Mouse (Mus musculus) CH12.LX (cell line): ENCODE results near the gene Cmpk2. TPM values are rescaled to one million over a fixed set of nuclear protein-coding genes. Genes with fewer than 3 reads are reported as not detected.

Source experiments
- DNase-seq: peaks from one replicate; pipeline ENCODE4 v3.0.0-alpha.2; 2013; ENCODE audit errors: extremely low read depth
- H3K27ac ChIP-seq: 2 replicates; pipeline ENCODE4 v1.5.1; 2012; ENCODE audit warnings: low read depth, mild to moderate bottlenecking, control low read depth, moderate library complexity; ENCODE audit not compliant: insufficient read depth
- H3K27me3 ChIP-seq: replicated peaks from 2 replicates; pipeline ENCODE3; 2012; ENCODE audit warnings: inconsistent platforms
- H3K36me3 ChIP-seq, 2 experiments: replicated peaks in 1 of 2; 2 replicates each; pipeline versions ENCODE3 to v1.6.1; 2012; ENCODE audit warnings: inconsistent platforms in 1 of 2, low read length in 1 of 2, mild to moderate bottlenecking in 1 of 2, mixed read lengths in 1 of 2, moderate library complexity in 1 of 2; ENCODE audit not compliant: control insufficient read depth in 1 of 2, insufficient read depth in 1 of 2
- H3K4me1 ChIP-seq, 2 experiments: 2 replicates each; pipeline ENCODE4 v1.6.1; 2012; ENCODE audit warnings: inconsistent platforms in 1 of 2, moderate library complexity in 1 of 2; ENCODE audit not compliant: insufficient read depth in 2 of 2, control insufficient read depth in 1 of 2
- H3K4me2 ChIP-seq: 2 replicates; pipeline ENCODE4 v1.6.1; 2012; ENCODE audit warnings: low read depth, mild to moderate bottlenecking, control low read depth; ENCODE audit not compliant: poor library complexity, insufficient read depth, severe bottlenecking
- H3K4me3 ChIP-seq, 3 experiments: fragments of 150-350 bp in 1 of 3; sonication (generic) in 1 of 3; replicated peaks in 1 of 3; 2 replicates each; pipeline versions ENCODE3 to v1.5.1; 2011 to 2012; ENCODE audit warnings: low read depth in 2 of 3, low read length in 2 of 3, mild to moderate bottlenecking in 2 of 3, moderate library complexity in 2 of 3, control low read depth in 1 of 3, improper control_type of control experiment in 1 of 3, inconsistent platforms in 1 of 3, mixed read lengths in 1 of 3; ENCODE audit not compliant: poor library complexity in 1 of 3
- H3K79me2 ChIP-seq: replicated peaks from 2 replicates; pipeline ENCODE4 v1.6.1; 2012; ENCODE audit warnings: mild to moderate bottlenecking, moderate library complexity; ENCODE audit not compliant: control insufficient read depth, poor library complexity, insufficient read depth, severe bottlenecking; ENCODE audit errors: extremely low read depth
- H3K9ac ChIP-seq: 2 replicates; pipeline ENCODE4 v1.6.1; 2012; ENCODE audit warnings: low read depth, mild to moderate bottlenecking, control low read depth, moderate library complexity; ENCODE audit not compliant: insufficient read depth
- H3K9me3 ChIP-seq: replicated peaks from 2 replicates; pipeline ENCODE3; 2012; ENCODE audit warnings: low read length, inconsistent platforms, mixed read lengths
- BHLHE40 ChIP-seq: IDR thresholded peaks from 2 replicates; pipeline ENCODE4 v1.6.1; 2011; ENCODE audit warnings: mild to moderate bottlenecking, low read depth, low read length, improper control_type of control experiment
- CHD2 ChIP-seq: IDR thresholded peaks from 2 replicates; pipeline ENCODE4 v1.6.1; 2011; ENCODE audit warnings: low read length, improper control_type of control experiment
- CTCF ChIP-seq, 2 experiments: IDR thresholded peaks in 1 of 2; conservative IDR thresholded peaks in 1 of 2; 2 replicates each; pipeline ENCODE4 v1.5.1; 2011 to 2012; ENCODE audit warnings: low read depth in 2 of 2, low read length in 2 of 2, improper control_type of control experiment in 1 of 2, inconsistent platforms in 1 of 2, mild to moderate bottlenecking in 1 of 2, moderate library complexity in 1 of 2
- E2F4 ChIP-seq: IDR thresholded peaks from 2 replicates; pipeline ENCODE4 v1.6.1; 2011; ENCODE audit warnings: low read depth, low read length, improper control_type of control experiment; ENCODE audit not compliant: insufficient replicate concordance
- EP300 ChIP-seq: IDR thresholded peaks from 2 replicates; pipeline ENCODE4 v1.6.1; 2011; ENCODE audit warnings: low read length, improper control_type of control experiment
- ETS1 ChIP-seq: conservative IDR thresholded peaks from 2 replicates; pipeline ENCODE4 v1.6.1; 2012; ENCODE audit warnings: low read depth, mild to moderate bottlenecking, inconsistent platforms, low read length, improper control_type of control experiment, moderate library complexity
- IRF4 ChIP-seq: IDR thresholded peaks from 2 replicates; pipeline ENCODE4 v1.6.1; 2014; ENCODE audit warnings: low read depth, mild to moderate bottlenecking, inconsistent platforms, low read length, improper control_type of control experiment
- JUND ChIP-seq: conservative IDR thresholded peaks from 2 replicates; pipeline ENCODE4 v1.6.1; 2011; ENCODE audit warnings: low read depth, low read length, improper control_type of control experiment
- NELFE ChIP-seq: IDR thresholded peaks from 2 replicates; pipeline ENCODE4 v1.6.1; 2011; ENCODE audit warnings: low read depth, low read length, improper control_type of control experiment
- NRF1 ChIP-seq: IDR thresholded peaks from 2 replicates; pipeline ENCODE4 v1.6.1; 2014; ENCODE audit warnings: low read depth, mild to moderate bottlenecking, inconsistent platforms, low read length, improper control_type of control experiment, moderate library complexity
- SIN3A ChIP-seq: IDR thresholded peaks from 2 replicates; pipeline ENCODE4 v1.6.1; 2012; ENCODE audit warnings: low read length, improper control_type of control experiment, inconsistent platforms
- TBP ChIP-seq: conservative IDR thresholded peaks from 2 replicates; pipeline ENCODE4 v1.6.1; 2011; ENCODE audit warnings: low read depth, low read length, improper control_type of control experiment
- TCF12 ChIP-seq: IDR thresholded peaks from 2 replicates; pipeline ENCODE4 v1.6.1; 2014; ENCODE audit warnings: low read depth, mild to moderate bottlenecking, inconsistent platforms, low read length, improper control_type of control experiment
- ZMIZ1 ChIP-seq: IDR thresholded peaks from 2 replicates; pipeline ENCODE4 v1.6.1; 2012; ENCODE audit warnings: low read depth, mild to moderate bottlenecking, inconsistent platforms, low read length, improper control_type of control experiment
- dilution Hi-C: fragments of 300-500 bp; cut with MboI; formaldehyde crosslinking; loops from 2 replicates; pipeline ENCODE4 v1.14.3; 2020; ENCODE audit warnings: low sequenced_read_pairs; ENCODE audit not compliant: extremely low pct_unique_long_range_greater_than_20kb, extremely low pct_ligation_motif_present
- in situ Hi-C: fragments of 300-500 bp; cut with MboI; formaldehyde crosslinking; loops from 3 replicates; pipeline ENCODE4 v1.14.3; 2019; ENCODE audit warnings: low sequenced_read_pairs, low pct_ligation_motif_present, low pct_unique_long_range_greater_than_20kb, mixed read lengths
- polyA plus RNA-seq: library from polyadenylated mRNA; unstranded; fragments of >175 nt; gene quantifications from 2 replicates; pipeline ENCODE4 v1.2.1, GENCODE M21; 2012; ENCODE audit warnings: low read depth; ENCODE audit not compliant: insufficient read length
- total RNA-seq, 2 experiments: library from RNA; depleted of rRNA; stranded (reverse); fragments of 300-350 nt in 1 of 2; fragments of >200 nt in 1 of 2; gene quantifications; 2 replicates each; pipeline ENCODE4 v1.2.3; 2012 to 2014

Cmpk2 gene
- total and polyA plus RNA-seq, 3 experiments, result 0.15 to 0.47 TPM; not detected in 1

DNA sequence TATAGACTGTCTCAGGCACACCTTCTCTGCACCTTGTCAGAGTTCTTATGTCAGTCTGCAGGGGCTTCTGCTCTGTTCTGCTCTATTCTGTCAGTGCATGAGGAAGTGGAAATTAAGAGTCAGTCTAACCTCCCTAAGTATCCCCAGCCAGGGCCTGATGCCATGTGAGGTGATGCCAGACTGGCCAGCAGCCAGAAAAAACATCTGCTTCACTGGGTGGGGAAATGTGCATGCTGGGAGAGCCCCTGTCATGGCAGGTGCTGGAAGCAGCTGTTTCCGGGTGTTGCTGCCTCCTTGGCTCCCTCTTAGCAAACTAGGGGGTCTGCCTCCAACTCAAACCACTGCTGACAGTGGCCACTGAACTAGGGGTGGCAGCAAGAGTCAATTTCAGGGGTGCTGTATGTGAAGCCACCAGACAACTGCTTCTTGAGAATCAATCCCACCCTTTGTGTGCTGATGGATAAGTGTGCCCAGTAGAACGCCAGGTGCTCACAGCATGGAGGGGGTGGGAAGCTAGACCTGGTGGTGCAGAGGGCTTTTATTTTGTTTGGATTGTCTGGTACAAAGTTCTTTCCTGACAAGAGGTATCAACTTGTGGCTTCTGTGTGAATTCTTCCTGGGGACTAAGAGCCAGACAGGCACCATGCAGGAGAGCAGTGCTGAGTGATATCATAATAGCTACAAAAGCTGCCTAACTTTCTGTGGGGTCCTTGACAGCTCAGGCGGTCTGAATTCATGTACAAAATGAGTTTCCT is 56.1 kb downstream of the Cmpk2 start:
- Histone ChIP-seq H3K79me2 (no peaks in the 10 kb centered on the region), H3K27ac (no peak overlapping the region), H3K4me3 (no peak overlapping the region), H3K9ac (no peak overlapping the region), H3K27me3 (no peaks in the 10 kb centered on the region), H3K36me3 (no peaks in the 10 kb centered on the region), H3K9me3 (no peaks in the 10 kb centered on the region), H3K4me2 (no peak overlapping the region), H3K4me1 (peaks cover 2 to 32% of the 10 kb centered on the region in 2 experiments; a peak in 2 of 4 replicates)
- in situ Hi-C loops (no loop called here), dilution Hi-C loops (no loop called here)
- peak; percentile 84 for TF ChIP-seq ETS1
- no peak for TF ChIP-seq IRF4
- TF ChIP-seq NELFE, result no peak
- TF ChIP-seq CTCF (conservative IDR thresholded peaks at IDR 0.05 in 1 of 2, IDR thresholded peaks at IDR 0.05 in 1 of 2; ENCODE audit: low read depth in 2 of 2, low read length in 2 of 2), result no peak
- no peak for TF ChIP-seq NRF1
- TF ChIP-seq TCF12, result peak; percentile 73; the same call in 1 of the 2 replicates
- no peak for TF ChIP-seq SIN3A
- TF ChIP-seq EP300, result peak; percentile 30; the same call in 1 of the 2 replicates
- TF ChIP-seq BHLHE40, result peak; percentile 71; the same call in 1 of the 2 replicates
- TF ChIP-seq ZMIZ1, result no peak
- TF ChIP-seq JUND, result no peak
- peak; percentile 86 for DNase-seq

DNA sequence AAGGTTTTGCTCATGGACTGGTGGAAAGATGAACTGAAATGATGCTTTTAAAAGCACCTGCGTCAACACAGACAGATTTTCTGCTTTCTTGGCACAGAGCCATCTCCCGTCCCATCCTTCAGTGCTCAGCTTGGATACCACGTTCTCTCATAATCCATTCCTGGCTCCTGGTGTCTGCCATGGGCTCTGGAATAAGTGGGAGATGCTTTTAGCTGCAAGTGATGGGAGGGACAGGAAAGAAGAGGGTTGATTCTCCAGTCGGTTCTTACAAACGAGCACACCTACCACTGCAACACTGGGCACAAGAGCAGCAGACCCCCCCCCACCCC is 56.7 kb downstream of the Cmpk2 start:
- no peaks in the 10 kb centered on the region for H3K9me3 ChIP-seq
- H3K27ac ChIP-seq, result no peak overlapping the region
- H3K4me3 ChIP-seq, result no peak overlapping the region
- H3K79me2 ChIP-seq, result no peaks in the 10 kb centered on the region
- TF ChIP-seq TBP, result no peak
- no peak for TF ChIP-seq CHD2
- no peak for TF ChIP-seq E2F4
- no peaks in the 10 kb centered on the region for H3K27me3 ChIP-seq
- H3K36me3 ChIP-seq, result no peaks in the 10 kb centered on the region
- dilution Hi-C loops (no loop called here), in situ Hi-C loops (no loop called here)
- no peak overlapping the region for H3K9ac ChIP-seq
- H3K4me2 ChIP-seq, result no peak overlapping the region
- peaks cover 2 to 37% of the 10 kb centered on the region in 2 experiments; a peak in 2 of 4 replicates for H3K4me1 ChIP-seq
- no peak for DNase-seq

Other genes with a start within 250 kb of the Cmpk2 start
- 0.04 TPM in 2 replicates for gene Rnf144a, start 54.0 kb upstream of the Cmpk2 start, total RNA-seq (2012; rRNA removed)
- gene Rnf144a, start 54.0 kb upstream of the Cmpk2 start, total RNA-seq (2014; rRNA removed), result 0.18 and 0.52 TPM in 2 replicates
- 0.57 and 0.64 TPM in 2 replicates for gene Rnf144a, start 54.0 kb upstream of the Cmpk2 start, polyA plus RNA-seq
- gene Rsad2, start 12.8 kb upstream of the Cmpk2 start, total RNA-seq (2012; rRNA removed), result 0.04 TPM in 1 of 2 replicates, not detected in the other
- 0.07 and 0.12 TPM in 2 replicates for gene Rsad2, start 12.8 kb upstream of the Cmpk2 start, total RNA-seq (2014; rRNA removed)
- 0.06 and 0.16 TPM in 2 replicates for gene Rsad2, start 12.8 kb upstream of the Cmpk2 start, polyA plus RNA-seq